Mouse (Mus musculus): Measurements from ENCODE around the gene Cep55.

Gene Cep55

DNA sequence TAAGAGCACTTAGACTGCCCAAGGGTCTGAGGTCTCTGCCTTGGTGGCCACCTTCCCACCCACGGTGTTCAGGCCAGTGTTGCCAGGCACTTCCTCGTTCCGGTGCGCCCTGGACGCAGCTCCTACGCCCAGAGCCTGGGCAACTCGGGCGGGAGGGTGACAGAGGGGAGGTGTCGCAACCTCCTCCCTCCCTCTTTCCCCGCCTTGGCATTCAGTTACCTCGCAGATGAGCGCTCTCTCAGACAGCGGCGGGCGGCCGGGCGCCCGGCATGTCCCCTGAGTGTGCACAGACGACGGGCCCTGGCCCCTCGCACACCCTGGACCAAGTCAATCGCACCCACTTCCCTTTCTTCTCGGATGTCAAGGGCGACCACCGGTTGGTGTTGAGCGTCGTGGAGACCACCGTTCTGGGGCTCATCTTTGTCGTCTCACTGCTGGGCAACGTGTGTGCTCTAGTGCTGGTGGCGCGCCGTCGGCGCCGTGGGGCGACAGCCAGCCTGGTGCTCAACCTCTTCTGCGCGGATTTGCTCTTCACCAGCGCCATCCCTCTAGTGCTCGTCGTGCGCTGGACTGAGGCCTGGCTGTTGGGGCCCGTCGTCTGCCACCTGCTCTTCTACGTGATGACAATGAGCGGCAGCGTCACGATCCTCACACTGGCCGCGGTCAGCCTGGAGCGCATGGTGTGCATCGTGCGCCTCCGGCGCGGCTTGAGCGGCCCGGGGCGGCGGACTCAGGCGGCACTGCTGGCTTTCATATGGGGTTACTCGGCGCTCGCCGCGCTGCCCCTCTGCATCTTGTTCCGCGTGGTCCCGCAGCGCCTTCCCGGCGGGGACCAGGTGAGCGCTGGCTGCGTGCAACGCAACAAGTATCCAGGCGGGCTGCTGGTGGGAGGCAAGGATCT, 42.3 kb downstream of the Cep55 start, which contains the start of gene Ffar4:
Ffar4 (plus strand) TSS at position 214 of the 901 bp plus-strand sequence.
- no peak for DNase-seq (ENCODE audit: low spot score in 2 of 2)

DNA sequence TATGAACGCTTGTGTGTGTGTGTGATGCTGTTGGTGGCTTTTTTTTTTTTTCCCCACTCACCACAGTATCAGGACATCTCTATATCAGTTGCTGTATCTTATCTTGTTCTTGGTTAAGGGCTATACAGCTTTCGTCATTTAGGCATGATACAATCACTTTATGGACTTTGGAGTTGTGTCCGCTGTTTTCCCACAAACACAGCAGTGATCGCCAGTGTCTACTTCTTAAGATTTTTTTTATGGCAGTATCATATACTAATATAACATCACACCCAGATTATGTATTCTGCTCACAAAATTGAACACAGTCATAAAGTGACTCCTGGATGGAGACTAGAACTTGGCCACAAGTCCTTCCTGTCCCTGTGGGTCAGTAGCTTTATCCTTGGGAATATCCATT, 53.1 kb downstream of the Cep55 start:
- no peak for DNase-seq (ENCODE audit: low spot score in 2 of 2)

DNA sequence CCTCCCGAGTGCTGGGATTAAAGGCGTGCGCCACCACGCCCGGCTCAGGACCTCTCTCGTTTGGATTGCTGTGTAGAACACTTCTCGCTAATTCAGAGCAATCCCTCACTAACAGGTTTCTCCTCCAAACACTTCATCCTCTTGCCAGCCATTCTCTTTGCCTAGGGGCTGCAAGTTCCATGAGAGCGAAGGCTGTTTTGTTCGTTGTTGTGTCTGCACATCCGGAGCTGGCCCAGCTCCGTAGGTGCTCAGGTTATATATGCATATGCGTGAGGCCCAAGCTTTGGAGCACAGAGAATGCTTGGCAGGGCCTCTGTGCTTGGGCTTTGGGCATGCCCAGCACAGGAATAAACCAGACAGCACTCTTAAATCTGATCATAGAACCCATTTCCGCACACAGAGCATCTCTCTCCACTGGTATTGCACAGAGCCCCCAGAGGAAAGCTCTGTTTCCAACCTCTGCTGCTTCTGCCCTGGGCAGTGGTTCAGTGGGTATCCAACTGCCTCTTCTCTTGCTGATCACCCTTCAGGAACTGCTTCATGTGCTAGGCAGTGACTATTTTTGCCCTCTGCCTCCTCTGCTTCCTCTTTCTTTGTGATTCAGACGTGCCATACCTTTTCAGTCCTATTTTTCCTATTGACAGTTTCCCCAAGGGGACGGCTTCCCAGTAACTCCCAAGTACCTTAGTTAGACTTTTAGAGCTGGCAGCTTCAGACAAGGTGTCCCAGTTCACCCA, 54.9 kb downstream of the Cep55 start:
- no peak for DNase-seq (ENCODE audit: low spot score in 2 of 2)

DNA sequence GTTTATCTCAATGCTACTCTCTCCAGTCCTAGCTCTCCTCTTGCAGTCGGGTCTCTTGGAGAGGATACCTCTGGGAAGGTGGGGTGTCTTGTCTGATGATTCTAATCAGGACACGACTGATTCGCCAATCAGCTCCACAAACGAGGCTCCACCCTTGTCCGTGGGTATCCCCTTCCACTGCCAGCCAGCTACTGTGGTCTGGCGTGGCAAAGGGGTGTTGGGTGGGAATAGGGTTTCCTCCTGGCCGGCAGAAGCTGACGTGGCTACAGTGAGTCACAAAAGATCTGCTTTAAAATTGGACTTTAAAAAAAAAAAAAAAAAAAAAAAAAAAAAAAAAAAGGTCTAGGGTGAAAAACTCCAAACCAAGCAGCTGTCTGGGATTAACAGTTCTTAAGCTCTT, 56.2 kb downstream of the Cep55 start:
- no peak for DNase-seq (ENCODE audit: low spot score in 2 of 2)

DNA sequence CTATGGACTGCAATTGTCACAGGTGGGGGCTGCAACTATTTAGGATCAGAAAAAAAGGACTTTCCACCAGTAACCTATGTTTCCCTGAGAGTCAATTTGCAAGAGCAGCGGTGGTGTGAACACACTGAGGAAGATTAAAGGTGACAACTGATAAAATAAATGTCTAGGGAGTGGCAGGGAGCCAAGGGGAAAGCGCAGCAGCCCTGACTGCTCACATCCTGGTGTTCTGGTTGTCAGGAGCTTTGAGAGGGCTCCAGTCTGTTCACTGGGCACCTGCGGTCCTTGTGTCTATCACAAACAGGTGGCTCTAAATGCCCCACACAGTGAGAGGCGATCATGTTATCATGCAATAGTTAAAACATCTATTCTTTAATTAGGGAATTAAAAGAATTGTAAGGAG, 57.8 kb downstream of the Cep55 start:
- no peak for DNase-seq (ENCODE audit: low spot score in 2 of 2)

DNA sequence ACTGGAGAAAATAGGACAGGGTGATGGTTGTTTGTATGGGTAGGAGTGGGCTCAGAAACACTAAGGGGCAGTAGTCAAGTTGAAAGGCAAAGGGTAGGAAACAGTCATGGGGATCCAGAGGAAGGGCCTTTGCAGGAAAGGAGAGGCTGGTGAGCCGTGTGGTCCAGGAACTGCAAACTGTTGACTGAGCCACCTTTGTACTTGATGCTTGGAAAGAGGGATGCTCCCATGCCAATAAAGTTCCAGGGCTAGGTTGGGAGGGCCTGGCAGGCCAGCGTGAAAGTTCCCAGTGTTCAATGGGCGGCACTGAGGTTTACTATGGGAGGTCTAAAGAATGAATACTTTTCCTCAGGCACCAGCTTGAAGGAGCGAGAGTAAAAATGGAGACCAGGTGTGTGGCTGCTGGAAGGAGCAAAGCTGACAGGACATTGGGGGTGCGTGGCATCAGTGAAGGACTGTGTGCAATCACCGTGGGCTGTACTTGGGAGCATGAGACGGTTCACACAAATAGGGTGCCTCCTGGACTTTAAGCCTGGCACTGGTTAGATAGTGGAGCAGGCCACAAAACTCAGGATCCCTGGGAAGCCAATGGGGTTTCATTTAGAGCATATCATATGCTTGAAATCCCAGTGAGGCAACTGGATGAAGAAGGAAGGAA, 60.2 kb downstream of the Cep55 start:
- no peak for DNase-seq (ENCODE audit: low spot score in 2 of 2)

DNA sequence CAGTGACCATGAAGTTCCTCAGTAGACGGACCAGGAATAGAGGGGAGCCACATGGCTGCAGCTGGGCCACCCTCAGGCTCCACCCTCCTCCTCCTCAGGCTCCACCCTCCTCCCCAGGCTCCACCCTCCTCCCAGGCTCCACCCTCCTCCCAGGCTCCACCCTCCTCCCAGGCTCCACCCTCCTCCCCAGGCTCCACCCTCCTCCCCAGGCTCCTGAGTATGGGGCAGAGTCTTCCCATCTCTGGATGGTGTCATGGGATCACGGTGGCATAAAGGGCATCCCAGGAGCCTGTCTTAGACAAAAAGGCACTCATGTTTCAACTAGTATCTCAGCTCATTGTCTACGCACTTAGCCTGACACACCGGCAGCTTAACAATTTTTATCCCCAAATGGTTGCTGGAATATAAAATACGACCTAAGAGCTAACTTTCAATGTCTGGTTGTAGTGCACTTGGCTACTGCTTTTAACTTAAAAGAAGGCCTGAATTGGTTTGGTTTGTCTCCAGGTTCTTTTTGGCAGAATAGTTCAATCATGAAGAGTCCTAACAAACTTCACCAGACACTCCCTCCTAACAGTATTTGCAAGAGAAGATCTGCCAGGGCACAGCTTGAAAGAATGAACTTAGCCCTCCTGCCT, 65.4 kb downstream of the Cep55 start:
- DNase-seq (ENCODE audit: low spot score in 2 of 2), result no peak

DNA sequence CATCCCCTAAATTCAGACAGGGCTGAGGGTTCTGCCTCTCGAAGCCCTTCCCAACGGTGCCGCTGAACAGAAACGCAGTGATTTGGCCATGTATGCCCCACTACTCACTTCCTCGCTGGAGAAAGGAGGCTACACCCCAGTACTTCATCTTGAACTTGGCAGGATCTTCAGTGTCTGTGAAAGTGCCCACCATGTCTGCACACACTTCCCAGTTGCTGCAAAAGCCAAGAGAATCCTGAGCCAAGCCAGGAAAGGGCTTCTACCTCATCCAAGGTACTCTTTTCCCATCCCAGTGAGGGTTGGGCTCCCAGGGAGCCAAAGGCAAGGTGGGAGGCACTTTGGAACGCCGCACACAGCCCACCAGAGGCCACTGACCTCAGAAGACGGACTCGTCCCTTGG, 69.1 kb downstream of the Cep55 start:
- DNase-seq (ENCODE audit: low spot score in 2 of 2), result no peak

Measured in thymus, postnatal 10 days (tissue).